Mouse (Mus musculus): Measurements from ENCODE around the gene Per2.
A peak's percentile ranks its signal among the peaks of the same experiment; 100 is the strongest.

Gene Per2

DNA sequence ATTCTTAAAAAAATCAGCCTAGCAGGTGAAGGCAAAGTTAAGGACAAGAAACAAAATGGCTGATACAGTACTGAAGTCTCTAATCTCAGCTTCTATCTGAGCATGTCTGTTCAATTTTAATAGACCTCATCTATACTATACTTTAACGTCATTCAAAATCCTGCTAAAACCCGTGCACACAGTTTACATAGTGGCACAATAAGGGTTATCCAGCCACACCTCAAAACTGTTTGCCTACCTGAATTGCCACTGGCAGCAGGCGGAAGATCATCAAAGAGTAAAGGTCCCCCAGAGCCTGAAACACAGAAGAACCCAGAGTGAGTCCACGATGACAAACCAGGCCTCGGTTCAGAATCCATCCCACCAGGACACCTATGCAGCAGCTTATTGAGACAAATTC, 68.8 kb downstream of the Per2 start:
- DNase-seq (ENCODE audit: low read depth), result no peak

- DNase-seq (ENCODE audit: low read depth), result no peak
These were observed 78.0 kb downstream of the Per2 start for GRCm38 (mm10) chr1:91381091-91381471.

DNA sequence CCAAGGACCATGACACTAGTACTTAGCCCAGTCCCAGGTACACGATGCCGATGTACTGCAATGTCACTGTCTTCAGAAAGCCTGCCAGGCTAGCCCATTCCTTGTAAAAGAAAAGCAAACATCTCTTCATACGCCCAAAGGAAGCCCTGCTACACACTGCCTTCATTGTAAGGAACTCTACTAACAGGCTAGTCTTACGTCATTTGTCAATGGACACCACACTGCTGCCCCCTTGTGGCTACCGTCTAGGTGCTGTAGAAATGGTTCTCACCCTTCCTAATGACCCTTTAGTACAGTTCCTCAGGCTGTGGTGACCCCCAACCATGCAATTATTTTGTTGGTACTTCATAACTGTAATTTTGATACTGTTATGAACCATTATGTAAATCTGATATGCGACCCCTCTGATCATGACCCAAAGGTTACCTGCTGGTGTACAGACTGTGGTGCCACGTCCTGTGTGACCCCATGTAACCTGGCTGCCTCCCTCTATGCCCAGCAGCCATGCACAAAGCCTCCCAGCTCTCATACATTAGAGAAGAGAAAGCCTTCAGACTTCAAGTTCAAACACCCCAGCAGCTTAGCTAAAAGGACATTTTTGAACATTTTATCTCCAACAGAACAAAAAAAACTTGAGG, 78.6 kb downstream of the Per2 start:
- DNase-seq (ENCODE audit: low read depth), result peak; percentile 81

DNA sequence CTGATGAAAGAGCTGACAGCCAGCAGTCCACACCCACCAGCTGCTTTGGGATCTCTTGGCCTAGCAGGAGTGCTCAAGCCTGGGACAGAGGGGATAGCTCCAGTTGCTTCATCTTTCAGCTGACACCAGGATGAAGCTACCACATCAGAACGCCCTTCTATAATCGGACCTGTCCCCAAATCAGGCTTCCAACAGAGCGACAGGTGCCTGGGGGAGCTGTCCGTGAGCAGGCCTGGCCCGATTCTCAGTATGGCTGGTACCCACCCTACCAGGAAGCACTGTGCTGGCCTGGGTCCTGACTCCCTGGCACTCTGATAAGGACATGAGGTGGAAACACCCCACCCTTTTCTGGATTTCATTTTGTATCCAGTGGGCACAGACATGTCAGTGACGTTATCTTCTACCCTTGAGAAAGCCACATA, 85.7 kb downstream of the Per2 start:
- DNase-seq (ENCODE audit: low read depth), result no peak

GRCm38 (mm10) chr1:91370055-91370454, 89.1 kb downstream of the Per2 start:
- DNase-seq (ENCODE audit: low read depth), result no peak

- no peak for DNase-seq (ENCODE audit: low read depth)
These were observed 89.7 kb downstream of the Per2 start for GRCm38 (mm10) chr1:91369408-91369807.

DNA sequence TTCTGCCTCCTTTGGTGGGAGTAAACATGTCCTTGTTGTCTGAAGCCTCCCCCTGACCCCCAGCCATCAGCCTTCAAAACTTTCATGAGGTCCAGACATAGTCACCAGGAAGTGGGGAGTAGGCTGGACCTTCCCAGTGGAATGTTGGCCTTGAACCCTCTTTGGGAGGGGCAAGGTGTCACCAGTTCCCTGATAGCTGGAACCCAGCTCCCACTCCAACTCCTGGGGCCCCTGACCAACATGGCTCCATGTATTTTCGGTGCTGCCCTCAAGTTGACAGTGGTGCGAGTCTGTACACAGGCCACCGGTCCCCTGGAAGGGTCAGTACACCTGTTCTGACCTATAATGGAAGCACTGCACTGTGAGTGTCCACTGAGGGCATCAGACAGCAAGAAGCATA, 91.8 kb downstream of the Per2 start:
- no peak for DNase-seq (ENCODE audit: low read depth)

GRCm38 (mm10) chr1:91366215-91367108, 92.7 kb downstream of the Per2 start, which contains the start of gene Erfe:
Erfe (plus strand) TSS chr1:91366430.
- DNase-seq (ENCODE audit: low read depth), result peak; percentile 77
